Mouse (Mus musculus) CD4-positive, CD25-positive, alpha-beta regulatory T cell, adult 2 months (primary cell): ENCODE measurements at regions not wholly inside any gene's neighbourhood (a gene's known extent, or its start where the extent isn't known, plus 50 kb on each side); places are given as distances from the start of the nearest gene placed in this dataset.

Source experiments
- DNase-seq: peaks from one replicate; pipeline ENCODE4 v3.0.0-alpha.2; 2012; ENCODE audit warnings: low read depth, low spot score

DNA sequence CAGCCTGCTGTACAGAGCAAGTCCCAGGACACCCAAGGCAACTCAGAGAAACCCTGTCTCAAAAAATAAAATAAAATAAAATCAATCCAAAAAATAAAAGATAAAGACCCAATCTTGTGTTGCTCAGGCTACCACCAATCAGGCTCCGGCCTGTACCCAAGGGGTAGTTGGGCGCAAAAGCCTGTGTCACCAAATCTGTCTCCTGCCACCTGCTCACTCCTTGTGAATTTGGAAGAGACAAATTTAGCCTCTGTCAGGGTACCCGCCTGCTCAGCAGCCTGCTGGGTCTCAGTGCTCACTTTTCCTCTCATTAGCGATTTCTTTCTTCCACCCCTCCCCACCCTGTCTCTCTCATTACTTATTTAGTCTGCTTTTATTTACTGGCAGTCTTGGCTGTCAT is 54.6 kb downstream of the Sox4 start:
- DNase-seq: no peak

DNA sequence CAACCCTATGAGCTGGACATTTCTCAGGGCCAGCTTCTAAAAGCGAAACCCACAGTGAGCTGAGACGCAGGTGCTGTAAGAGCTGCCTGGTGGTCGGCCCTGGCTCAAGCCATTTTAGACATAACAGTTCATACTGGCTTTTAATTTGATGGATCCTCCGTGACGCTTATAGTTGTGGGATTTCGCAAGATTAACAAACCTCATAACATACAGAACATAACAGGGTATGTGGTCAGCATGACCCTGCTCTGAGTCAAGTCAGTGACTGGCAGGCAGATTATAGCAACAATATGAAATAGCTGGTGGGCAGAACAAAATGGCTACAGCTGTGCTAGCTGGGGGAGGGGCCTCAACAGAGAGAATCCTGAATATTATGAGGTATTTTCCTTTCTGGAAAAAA is 60.6 kb downstream of the Sox4 start:
- DNase-seq: no peak

DNA sequence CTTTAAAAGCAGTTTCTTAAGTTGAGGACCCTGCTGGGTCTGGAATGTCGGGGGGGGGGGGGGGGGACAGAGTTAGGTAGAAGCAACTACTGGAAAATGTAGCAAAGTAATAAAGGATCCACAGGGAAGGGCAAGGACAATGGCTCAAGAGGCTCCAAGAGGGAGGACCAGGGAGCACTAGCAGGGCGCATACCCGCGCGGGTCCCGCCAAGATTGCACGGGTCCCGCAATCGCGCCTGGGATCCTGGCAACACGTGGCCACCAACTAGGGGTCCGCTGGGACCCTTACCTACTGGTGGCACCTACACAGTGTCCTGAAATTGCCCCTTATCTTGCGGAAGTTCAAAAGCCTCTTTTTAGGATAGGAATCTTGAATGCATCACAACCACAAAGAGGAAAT is 66.4 kb downstream of the Sox4 start:
- no peak for DNase-seq

GRCm38 (mm10) chr13:28886691-28887090 is 66.8 kb downstream of the Sox4 start:
- DNase-seq: no peak

DNA sequence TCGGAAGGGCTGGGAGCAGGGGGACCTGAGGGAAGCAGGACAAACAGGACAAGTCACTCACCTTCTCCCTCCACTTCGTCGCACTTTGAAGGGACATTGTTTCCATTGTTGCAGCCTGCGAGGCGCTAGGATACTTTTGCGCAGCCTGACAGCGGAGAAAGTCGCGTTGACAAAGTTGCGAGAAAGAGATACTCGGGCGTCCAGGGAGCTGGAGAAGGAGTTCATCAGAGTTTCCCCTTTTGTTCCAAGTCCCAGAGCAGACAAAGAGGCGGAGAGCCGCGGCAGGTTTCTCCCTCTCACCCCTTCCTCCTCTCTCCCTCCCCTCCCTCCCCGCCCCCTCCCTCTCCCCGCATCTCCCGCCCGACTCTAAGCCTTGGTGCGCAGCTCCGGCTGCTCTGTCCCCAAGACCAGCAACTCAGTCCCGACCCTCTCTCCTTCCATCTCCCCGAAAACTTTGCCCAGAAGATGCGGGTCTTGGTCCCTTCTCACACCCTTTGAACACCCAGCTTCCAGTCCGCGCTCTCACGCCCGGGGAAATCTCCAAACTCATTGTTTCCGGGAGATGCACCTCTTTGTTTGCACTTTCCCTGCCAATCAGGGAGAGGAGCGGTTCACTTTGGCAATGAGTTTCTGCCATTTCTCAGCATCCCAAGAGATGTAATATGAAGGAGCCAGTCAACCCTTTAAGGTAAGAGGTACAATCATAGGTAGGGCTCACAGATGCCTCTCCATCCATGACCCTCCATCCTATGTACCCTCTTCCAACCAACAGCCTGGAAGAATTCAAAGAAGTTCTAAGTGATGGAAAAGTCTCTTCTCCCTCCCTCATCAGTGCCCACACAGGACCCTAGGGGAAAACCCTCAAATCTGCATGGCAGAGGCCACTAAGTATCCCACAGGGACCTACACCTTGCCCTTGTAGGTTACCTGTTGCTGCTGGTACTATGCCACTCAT is 68.2 kb downstream of the Sox4 start:
- DNase-seq: peak; percentile 31

DNA sequence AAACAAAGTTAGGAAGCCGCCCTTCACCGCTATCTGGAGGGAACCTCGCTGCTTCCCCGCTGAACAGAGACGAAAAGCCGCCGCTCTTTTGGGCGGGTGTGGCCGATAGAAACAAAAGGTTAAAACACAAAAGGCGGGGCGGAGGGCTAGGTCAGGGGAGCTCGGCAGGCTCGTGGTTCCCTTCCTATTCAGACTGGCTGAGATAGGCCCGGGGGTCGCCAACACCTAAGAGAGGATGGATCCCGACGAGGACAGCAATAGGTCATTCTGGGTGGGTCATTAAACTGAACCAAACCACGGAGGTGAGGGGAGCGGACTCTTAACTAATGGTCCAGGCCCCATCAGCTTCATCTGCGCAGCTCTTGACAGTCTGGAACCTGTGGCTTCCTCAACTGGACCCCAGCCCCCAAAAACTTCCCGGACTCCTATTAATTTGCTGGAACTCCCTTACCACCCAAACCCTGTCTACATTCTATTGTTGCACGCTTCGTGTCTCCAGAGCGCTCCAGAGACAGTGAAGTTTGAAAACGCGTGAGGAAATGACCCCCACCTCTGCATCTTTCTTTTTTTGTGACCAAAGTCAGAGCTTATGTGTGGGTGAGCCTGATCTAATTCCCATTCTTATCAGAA is 69.2 kb downstream of the Sox4 start:
- DNase-seq: peak; percentile 50

DNA sequence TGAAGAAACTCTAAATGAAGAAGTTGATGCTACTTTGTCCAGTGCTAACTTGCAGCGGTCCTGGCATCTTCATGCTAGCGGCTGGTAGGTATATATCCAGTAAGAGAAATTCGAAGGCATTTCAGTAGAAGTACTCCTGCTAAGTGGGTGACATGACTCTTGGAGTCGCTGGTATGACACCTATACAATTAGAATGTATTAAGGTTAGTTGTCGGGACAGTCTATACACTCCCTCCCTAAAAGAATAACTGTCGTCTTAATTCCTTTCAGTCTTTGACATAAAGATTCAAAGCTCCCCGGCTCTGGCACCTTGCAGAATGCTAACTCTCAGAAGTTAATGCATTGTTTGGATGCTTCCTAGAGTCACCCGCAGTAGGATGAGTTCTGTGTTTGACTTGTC is 70.1 kb downstream of the Sox4 start:
- no peak for DNase-seq

GRCm38 (mm10) chr13:28880888-28881287 is 72.6 kb downstream of the Sox4 start:
- DNase-seq: peak; percentile 51

- no peak for DNase-seq
Measured at GRCm38 (mm10) chr13:28878692-28879091, 74.8 kb downstream of the Sox4 start.

DNA sequence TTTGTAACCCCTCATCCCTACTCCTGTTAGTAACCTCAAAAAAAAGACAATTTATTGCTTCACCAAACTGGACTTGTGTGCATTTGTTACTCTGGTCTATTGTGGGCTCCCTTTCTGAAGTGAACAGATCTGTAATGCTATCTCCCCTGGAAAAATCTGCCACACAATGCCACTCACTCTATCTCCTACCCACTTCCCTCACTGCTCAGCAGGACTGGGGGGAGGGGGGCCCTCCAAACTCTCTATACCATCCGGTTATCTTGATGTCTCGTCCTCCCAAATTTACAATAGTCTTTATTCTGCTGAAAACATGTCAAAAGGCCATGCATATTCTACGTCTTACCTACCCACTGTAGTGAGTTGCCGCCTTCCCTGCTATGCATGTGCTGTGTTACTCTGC is 76.7 kb downstream of the Sox4 start:
- no peak for DNase-seq

GRCm38 (mm10) chr13:28870681-28871080 is 82.8 kb downstream of the Sox4 start:
- DNase-seq: no peak

GRCm38 (mm10) chr13:28867210-28867609 is 86.3 kb downstream of the Sox4 start:
- DNase-seq: no peak

GRCm38 (mm10) chr13:28866686-28867085 is 86.8 kb downstream of the Sox4 start:
- no peak for DNase-seq

- DNase-seq: no peak
Measured at GRCm38 (mm10) chr13:28860601-28861000, 92.9 kb downstream of the Sox4 start.

GRCm38 (mm10) chr13:28859829-28860427 is 93.6 kb downstream of the Sox4 start:
- DNase-seq: no peak

GRCm38 (mm10) chr13:28858001-28858400 is 95.5 kb downstream of the Sox4 start:
- no peak for DNase-seq

DNA sequence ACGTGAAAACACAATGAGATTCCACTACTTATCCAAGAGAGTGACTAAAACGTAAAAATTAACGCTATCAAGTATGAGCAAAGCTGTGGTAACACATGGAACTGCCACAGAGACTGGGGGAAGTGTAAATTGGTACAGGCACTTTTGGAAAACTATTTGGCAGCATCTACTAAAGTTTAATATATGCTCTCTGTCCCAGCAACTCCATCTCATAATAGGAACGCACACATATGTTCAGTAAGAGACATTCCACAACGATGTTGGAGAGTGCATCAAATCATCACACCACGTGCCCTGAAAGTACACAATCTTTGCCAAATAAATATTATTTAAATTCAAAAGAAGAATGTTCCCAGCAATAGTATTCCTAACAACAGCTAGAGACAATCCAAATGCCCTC is 96.3 kb downstream of the Sox4 start:
- DNase-seq: no peak

DNA sequence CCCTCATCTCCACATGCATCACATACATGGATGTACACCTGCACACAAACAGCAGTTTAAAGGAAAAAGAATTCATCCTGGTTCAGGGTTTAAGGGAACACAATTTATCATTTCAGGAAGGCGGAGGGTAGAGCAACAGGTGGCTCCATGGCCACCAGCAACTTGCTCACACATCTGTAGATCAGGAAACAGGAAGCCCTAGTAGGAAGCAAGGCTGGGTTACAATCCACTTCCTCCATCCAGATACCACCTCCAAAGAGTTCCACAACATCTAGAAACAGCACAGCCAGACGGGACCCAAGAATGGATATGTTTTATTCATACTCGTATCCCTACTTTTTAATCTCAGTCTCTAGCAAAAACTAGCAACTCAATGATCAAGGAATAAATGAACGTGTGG is 97.0 kb downstream of the Sox4 start:
- no peak for DNase-seq

DNA sequence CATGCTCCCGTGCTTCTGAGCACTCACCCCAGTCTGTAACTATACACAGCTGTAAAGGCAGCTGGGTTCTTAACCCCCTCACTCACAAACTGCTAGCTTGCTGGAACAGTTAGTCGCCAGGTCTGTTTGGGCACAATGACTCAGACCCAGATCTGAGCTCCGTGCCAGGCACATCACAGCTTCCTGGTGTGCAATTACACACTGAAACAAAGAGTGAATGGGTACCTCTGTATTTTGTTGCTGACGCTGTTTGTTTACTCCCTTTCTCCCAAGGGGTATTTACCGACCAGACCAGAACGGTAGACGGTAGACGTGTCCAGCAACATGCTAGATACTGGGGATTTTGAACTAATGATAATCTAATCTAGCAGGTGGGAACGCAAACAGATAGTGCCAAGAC is 99.3 kb downstream of the Sox4 start:
- DNase-seq: no peak

GRCm38 (mm10) chr13:28848305-28848704 is 105.2 kb downstream of the Sox4 start:
- DNase-seq: no peak

GRCm38 (mm10) chr13:28847478-28847877 is 106.0 kb downstream of the Sox4 start:
- DNase-seq: no peak

- no peak for DNase-seq
Measured at GRCm38 (mm10) chr13:28844495-28844894, 109.0 kb downstream of the Sox4 start.

- DNase-seq: no peak
Measured at GRCm38 (mm10) chr13:28842811-28843210, 110.7 kb downstream of the Sox4 start.
